Mouse (Mus musculus) embryonic stem cell, embryonic (primary cell): Measurements from ENCODE around the gene Znfx1.

Source experiments
- CTCF ChIA-PET, 4 experiments: fragments of 300-600 bp in 2 of 4; fragments of 350-600 bp in 2 of 4; sonication (Branson Sonifier 250); formaldehyde crosslinking; loops; one replicate each; lab custom pipeline; 2022; ENCODE audit warnings: inconsistent platforms in 2 of 4; lab: Charles Lee
- POLR2A ChIA-PET, 4 experiments: fragments of 300-600 bp in 2 of 4; fragments of 350-600 bp in 2 of 4; sonication (Branson Sonifier 250); formaldehyde crosslinking; loops; one replicate each; lab custom pipeline; 2022; ENCODE audit warnings: antibody characterized with exemption in 4 of 4, inconsistent platforms in 1 of 4; lab: Charles Lee

The Znfx1 gene

GRCm38 (mm10) chr2:167061381-167062034, 1.3 kb downstream of the Znfx1 start:
- POLR2A ChIA-PET, result interaction anchor here in 3 of 4 experiments (0.7 to 7.2 kb wide), 9 partner anchors 8 to 139 kb away, joined by 3 to 104 read pairs (median 7); no protein-coding TSS in a partner anchor
- CTCF ChIA-PET, result interaction anchor here in 1 of 4 experiments (0.7 kb wide), 1 partner anchor 470 kb away, joined by 9 read pairs; no protein-coding TSS in a partner anchor

GRCm38 (mm10) chr2:167060761-167061160, 2.1 kb downstream of the Znfx1 start:
- ChIA-PET CTCF (interaction anchor here (0.6 to 1.3 kb wide), 4 partner anchors 30 to 471 kb away, joined by 3 to 9 read pairs (median 4); no protein-coding TSS in a partner anchor), POLR2A (interaction anchor here (0.5 to 7.2 kb wide), 27 partner anchors 8 to 374 kb away, joined by 3 to 104 read pairs (median 4); no protein-coding TSS in a partner anchor)

DNA sequence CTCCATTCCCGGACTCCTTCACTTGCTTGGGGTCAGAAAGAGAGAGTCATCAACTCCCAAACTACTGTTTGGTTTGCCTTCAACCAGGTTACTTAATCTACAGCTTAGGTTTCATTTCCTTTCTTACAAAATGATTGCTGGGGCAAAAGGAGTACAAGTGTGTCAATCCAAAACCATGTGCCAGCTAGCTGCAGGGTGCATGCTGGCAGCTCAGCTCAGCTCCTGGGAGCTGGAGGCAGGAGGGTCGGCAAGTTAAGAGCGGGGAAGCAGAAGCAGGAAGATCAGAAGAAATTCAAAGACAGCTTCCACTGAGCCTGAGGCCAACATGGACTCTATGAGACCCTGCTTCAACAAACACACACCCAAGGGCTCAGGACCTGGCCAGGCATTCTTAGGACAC, 2.5 kb downstream of the Znfx1 start:
- CTCF ChIA-PET, result interaction anchor here in 3 of 4 experiments (0.6 to 4.8 kb wide), 6 partner anchors 12 to 359 kb away, joined by 3 to 22 read pairs (median 4); no protein-coding TSS in a partner anchor
- POLR2A ChIA-PET, result interaction anchor here (0.5 to 7.2 kb wide), 31 partner anchors 8 to 373 kb away, joined by 3 to 104 read pairs (median 4); no protein-coding TSS in a partner anchor

DNA sequence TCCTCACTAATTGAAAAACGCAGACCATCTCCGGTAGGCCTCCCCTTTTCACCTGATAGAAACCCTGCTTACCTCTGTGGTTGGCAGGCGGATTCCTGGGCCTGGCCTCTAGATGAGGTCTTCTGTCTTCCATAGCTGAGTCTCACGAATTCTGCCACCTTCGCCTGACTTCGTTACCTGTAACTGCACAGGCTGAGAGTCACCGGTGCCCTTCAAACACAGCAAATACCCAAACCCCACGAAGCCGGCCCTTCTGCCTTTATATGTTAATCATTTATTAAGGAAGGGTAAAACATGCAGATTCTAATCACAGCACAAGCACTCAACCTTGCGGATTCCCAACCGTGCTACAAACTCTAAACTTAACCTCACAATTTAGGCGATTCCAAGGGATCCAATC, 2.9 kb downstream of the Znfx1 start:
- ChIA-PET CTCF (interaction anchor here in 3 of 4 experiments (0.6 to 4.8 kb wide), 5 partner anchors 12 to 359 kb away, joined by 3 to 22 read pairs (median 3); no protein-coding TSS in a partner anchor), POLR2A (interaction anchor here (0.6 to 7.2 kb wide), 34 partner anchors 9 to 642 kb away, joined by 3 to 104 read pairs (median 4); partner anchors contain the start of genes Cse1l (in 1 of the 4) and Ddx27 (in 1 of the 4))

DNA sequence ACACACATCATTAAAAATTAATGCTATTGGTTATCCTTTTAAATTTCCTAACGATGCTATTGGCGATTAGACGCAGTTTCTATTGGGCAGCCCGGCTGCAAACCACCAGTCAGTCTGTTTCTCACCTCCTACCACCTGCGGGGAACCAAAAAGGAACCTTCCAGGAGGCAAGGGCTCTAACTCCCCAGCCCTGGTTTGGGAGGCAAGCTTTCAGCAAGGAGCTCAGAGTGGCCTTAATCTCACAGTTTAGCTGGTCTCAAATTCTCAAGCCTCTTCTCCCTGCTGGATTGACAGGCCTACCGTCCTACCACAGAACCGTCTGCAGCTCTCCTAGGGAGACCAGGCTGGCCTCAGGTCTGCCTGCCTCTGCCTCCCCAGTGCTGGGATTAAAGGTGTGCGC, 3.3 kb downstream of the Znfx1 start:
- ChIA-PET CTCF (interaction anchor here in 3 of 4 experiments (0.6 to 4.8 kb wide), 4 partner anchors 12 to 360 kb away, joined by 3 to 22 read pairs (median 5); no protein-coding TSS in a partner anchor), POLR2A (interaction anchor here (0.6 to 7.2 kb wide), 31 partner anchors 8 to 642 kb away, joined by 3 to 104 read pairs (median 4); partner anchors contain the start of genes Cse1l (in 1 of the 4) and Ddx27 (in 1 of the 4))

- POLR2A ChIA-PET, result interaction anchor here (0.6 to 7.2 kb wide), 38 partner anchors 7 to 551 kb away, joined by 3 to 104 read pairs (median 6); partner anchors contain the start of genes Ddx27 (in 1 of the 4) and Stau1 (in 1 of the 4)
Observed at GRCm38 (mm10) chr2:167058814-167059387, 3.9 kb downstream of the Znfx1 start.

DNA sequence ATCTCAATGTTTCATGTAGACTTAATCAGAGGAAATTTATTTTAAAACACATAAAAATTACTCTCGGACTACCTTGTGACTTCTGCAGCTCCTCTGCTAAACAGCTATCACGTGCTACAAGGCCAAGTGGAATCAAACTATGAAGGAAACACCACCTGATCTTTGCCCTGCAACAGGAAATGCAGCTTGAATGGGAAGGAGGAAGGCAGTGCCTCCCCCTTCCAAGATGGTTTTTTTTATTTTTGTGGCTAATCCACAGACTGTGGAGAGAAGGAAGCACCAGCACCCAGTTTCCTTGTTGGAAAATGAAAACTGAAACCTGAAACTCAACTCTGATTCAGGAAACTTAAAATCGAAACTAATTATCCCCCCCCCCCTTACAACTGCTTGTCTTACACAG, 4.6 kb downstream of the Znfx1 start:
- ChIA-PET POLR2A (interaction anchor here (0.6 to 7.2 kb wide), 34 partner anchors 8 to 603 kb away, joined by 3 to 104 read pairs (median 6); partner anchors contain the start of genes Stau1 (in 2 of the 4), Ddx27 (in 1 of the 4) and Gm20431 (in 1 of the 4)), CTCF (interaction anchor here in 2 of 4 experiments (0.6 to 4.8 kb wide), 7 partner anchors 9 to 951 kb away, joined by 3 to 22 read pairs (median 5); no protein-coding TSS in a partner anchor)

More at GRCm38 (mm10) chr2:167058814-167059387, 3.9 kb downstream of the Znfx1 start:
- CTCF ChIA-PET, result interaction anchor here in 3 of 4 experiments (0.6 to 4.8 kb wide), 5 partner anchors 13 to 950 kb away, joined by 4 to 22 read pairs (median 5); no protein-coding TSS in a partner anchor

DNA sequence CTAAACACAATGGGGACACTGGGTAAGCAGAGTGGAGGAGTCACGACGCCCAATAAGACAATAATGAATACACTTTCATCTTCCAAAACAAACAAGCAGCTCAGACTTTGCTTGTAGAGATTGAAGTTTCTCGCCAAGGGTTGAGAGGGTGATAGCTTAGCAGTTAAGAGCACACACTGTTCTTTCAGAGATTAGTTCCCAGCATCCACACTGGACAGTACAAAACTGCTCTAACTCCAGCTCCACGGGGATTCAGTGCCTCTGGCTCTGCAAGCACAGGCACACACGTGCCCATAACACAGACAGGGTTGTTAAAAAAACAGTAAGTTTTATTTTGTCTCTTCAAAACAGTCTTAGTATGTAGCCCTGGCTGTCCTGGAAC, 5.9 kb downstream of the Znfx1 start:
- CTCF ChIA-PET, result interaction anchor here in 1 of 4 experiments (4.8 kb wide), 1 partner anchor 15 kb away, joined by 22 read pairs; no protein-coding TSS in a partner anchor

GRCm38 (mm10) chr2:167056210-167056941, 6.4 kb downstream of the Znfx1 start:
- POLR2A ChIA-PET, result interaction anchor here in 3 of 4 experiments (0.5 to 7.2 kb wide), 19 partner anchors 7 to 194 kb away, joined by 3 to 104 read pairs (median 9); partner anchors contain the start of gene Stau1 (in 2 of the 3)
- CTCF ChIA-PET, result interaction anchor here in 1 of 4 experiments (1.2 to 4.8 kb wide), 2 partner anchors 16 kb away, joined by 3 to 22 read pairs; no protein-coding TSS in a partner anchor

More for the DNA sequence above, 5.9 kb downstream of the Znfx1 start:
- POLR2A ChIA-PET, result interaction anchor here (0.5 to 7.2 kb wide), 21 partner anchors 8 to 193 kb away, joined by 3 to 104 read pairs (median 5); partner anchors contain the start of gene Stau1 (in 2 of the 4)

GRCm38 (mm10) chr2:167055386-167055785, 7.4 kb downstream of the Znfx1 start:
- POLR2A ChIA-PET, result interaction anchor here in 3 of 4 experiments (0.5 to 7.2 kb wide), 12 partner anchors 9 to 45 kb away, joined by 3 to 104 read pairs (median 9); partner anchors contain the start of gene Ddx27 (in 1 of the 3)
- CTCF ChIA-PET, result interaction anchor here in 1 of 4 experiments (1.2 kb wide), 1 partner anchor 15 kb away, joined by 3 read pairs; no protein-coding TSS in a partner anchor

DNA sequence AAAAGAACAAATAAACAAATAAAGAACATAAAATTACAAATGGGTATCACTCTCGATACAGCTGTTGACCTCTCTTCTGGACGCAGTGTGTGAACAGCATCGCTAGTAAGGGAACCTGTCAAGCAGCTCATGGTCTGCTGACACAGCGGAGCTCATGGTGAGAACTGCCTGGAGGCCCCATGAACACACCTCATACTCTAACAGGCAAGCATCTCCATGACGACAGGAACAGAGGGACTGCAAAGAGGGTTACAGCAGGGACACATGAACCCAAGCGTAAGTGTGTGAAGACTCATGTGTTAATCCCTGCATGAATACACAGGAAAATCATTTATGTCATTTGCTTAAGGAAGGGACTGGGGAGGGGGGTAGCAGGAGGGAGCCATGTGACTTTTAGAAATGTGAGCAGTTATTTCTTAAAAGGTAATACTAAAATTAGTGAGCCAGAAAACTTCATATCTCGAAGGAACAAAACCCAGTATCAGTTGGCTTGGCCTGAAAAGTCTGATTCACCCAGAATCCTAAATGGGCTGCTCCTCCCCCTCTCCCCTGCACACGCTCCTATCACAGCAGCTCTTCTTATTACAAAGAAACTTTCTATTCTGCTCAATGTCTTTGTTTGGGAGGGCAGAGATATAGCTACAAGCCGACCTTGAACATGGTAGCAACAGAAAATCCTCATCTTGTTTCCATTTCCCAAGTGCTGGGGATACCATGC, 9.5 kb downstream of the Znfx1 start:
- POLR2A ChIA-PET, result interaction anchor here in 3 of 4 experiments (0.6 to 5.8 kb wide), 27 partner anchors 8 to 451 kb away, joined by 3 to 36 read pairs (median 4); partner anchors contain the start of genes Znfx1 (in 3 of the 3) and Ddx27 (in 1 of the 3)
- CTCF ChIA-PET, result interaction anchor here (0.6 to 1.7 kb wide), 7 partner anchors 19 to 1221 kb away, joined by 3 to 5 read pairs (median 3); partner anchors contain the start of gene Ddx27 (in 1 of the 4)

DNA sequence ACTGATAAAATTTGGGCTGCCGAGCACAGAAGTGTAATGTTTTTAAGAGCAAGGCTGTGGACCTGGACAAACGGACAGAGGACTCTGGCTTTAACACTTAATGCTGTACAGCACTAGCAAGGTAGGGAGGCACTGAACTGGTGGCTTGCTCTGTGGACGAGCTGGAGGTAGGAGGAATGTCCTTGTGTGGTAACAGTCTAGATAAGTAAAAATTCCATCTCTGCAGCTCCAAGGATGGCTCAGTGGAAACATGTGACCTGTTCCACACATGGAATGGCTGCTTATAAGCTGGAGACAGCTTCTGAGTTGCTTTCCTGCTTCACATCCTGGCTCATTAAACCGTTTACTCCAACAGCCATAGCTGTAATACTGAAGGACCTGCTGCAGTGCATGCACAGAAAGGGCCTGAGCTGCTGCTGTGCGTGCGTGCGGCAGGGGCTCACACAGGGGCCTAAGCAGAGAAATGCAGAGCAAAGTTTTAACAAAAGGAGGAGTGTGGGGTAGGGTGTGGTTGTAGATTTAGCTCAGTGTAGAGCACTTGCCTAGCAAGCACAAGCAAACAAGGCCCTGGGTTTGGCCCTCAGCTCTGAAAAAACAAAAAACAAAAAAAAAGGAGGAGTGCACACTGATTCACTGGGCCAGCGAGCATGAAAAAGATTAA, 14.0 kb downstream of the Znfx1 start:
- CTCF ChIA-PET, result interaction anchor here in 2 of 4 experiments (0.8 to 1.8 kb wide), 6 partner anchors 9 to 230 kb away, joined by 3 to 4 read pairs (median 4); partner anchors contain the start of gene Ddx27 (in 1 of the 2)
- POLR2A ChIA-PET, result interaction anchor here (0.6 to 5.8 kb wide), 34 partner anchors 9 to 791 kb away, joined by 3 to 46 read pairs (median 4); partner anchors contain the start of genes Znfx1 (in 3 of the 4), Stau1 (in 2 of the 4), Arfgef2 (in 1 of the 4) and Cse1l (in 1 of the 4)

DNA sequence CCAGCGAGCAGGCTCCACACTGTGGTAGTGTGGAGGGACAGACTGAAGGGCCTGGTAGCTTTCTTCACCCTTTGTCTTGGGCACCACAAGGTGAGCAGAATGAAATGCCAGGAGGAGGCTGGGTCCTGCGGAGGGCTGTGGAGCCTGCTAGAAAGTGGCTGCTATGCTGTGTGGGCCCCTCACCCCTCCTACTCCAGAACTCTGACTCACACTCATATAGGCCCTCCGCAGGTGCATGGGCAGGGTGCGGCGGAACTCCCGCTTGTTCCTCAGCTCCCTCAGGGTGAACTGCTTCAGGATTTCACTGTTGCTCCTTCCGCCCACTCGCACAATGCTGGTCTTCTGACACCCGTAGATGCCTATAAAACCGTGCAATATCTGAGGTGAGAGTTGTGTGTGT, 14.6 kb downstream of the Znfx1 start:
- ChIA-PET POLR2A (interaction anchor here (0.6 to 5.8 kb wide), 26 partner anchors 9 to 791 kb away, joined by 3 to 46 read pairs (median 5); partner anchors contain the start of genes Znfx1 (in 3 of the 4), Cse1l (in 1 of the 4), Ddx27 (in 1 of the 4) and Stau1 (in 1 of the 4)), CTCF (interaction anchor here in 2 of 4 experiments (1.2 to 1.8 kb wide), 4 partner anchors 34 to 231 kb away, joined by 3 to 4 read pairs (median 4); partner anchors contain the start of gene Ddx27 (in 1 of the 2))

DNA sequence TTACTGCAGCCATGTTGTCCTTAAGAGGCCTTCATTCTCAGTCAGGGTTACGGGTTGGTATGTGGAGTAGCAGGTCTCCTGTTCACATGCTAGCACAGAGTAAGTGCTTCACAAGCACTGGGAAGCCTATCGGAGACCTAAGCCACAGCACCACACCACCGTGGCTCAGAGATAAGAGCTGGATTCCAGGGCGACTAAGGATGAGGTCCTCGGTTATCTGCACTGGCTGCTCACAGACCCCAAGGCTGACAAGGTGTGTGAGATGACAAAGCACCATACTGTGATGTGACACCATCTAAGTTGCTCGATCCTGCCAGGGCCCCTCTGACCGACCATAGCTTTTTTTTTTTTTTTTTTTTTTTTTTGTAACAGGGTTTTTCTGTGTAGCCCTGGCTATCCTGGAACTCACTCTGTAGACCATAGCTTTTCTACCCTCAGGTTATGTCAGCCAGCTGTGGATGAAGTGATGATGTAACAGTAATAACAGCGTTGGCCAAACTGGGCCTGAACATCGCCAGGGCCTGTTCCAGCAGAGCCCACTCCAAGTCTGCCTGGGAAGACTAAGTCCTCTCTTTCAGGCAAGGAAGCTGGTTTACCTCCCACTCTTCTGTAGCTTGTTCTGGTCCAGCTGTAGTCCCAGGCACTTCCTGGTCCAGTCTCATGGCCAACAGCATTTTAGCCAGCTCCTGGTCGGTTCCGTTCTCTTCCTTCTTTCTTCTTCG, 19.3 kb downstream of the Znfx1 start:
- POLR2A ChIA-PET, result interaction anchor here in 3 of 4 experiments (0.6 to 3.5 kb wide), 20 partner anchors 9 to 340 kb away, joined by 3 to 24 read pairs (median 4); partner anchors contain the start of genes Ddx27 (in 2 of the 3) and Znfx1 (in 2 of the 3)
- CTCF ChIA-PET, result interaction anchor here in 2 of 4 experiments (0.6 to 1.5 kb wide), 5 partner anchors 13 to 1635 kb away, joined by 3 to 15 read pairs (median 5); no protein-coding TSS in a partner anchor
